Mouse (Mus musculus) hindbrain, embryonic 10.5 days (tissue): ENCODE measurements at regions not wholly inside any gene's neighbourhood (a gene's known extent, or its start where the extent isn't known, plus 50 kb on each side); places are given as distances from the start of the nearest gene placed in this dataset.
A peak's percentile ranks its signal among the peaks of the same experiment; 100 is the strongest.

ENCODE experiments used
- DNase-seq: peaks from one replicate; pipeline ENCODE4 v3.0.0-alpha.2; 2017; ENCODE audit warnings: low spot score
- H3K27ac ChIP-seq: fragments of 300-500 bp; sonication (generic); 2 replicates; pipeline ENCODE4 v1.5.1; 2016; ENCODE audit warnings: mild to moderate bottlenecking, moderate library complexity
- H3K27me3 ChIP-seq: fragments of 300-500 bp; sonication (generic); 2 replicates; pipeline ENCODE4 v1.6.1; 2016; ENCODE audit warnings: mild to moderate bottlenecking; ENCODE audit not compliant: poor library complexity, insufficient read depth, severe bottlenecking
- H3K36me3 ChIP-seq: fragments of 300-500 bp; sonication (generic); 2 replicates; pipeline ENCODE4 v1.6.1; 2016; ENCODE audit warnings: mild to moderate bottlenecking, moderate library complexity
- H3K4me1 ChIP-seq: fragments of 300-500 bp; sonication (generic); replicated peaks from 2 replicates; pipeline ENCODE4 v1.6.1; 2016; ENCODE audit warnings: mild to moderate bottlenecking
- H3K4me3 ChIP-seq: fragments of 300-500 bp; sonication (generic); 2 replicates; pipeline ENCODE4 v1.5.1; 2016; ENCODE audit warnings: mild to moderate bottlenecking, moderate library complexity
- H3K9me3 ChIP-seq: fragments of 300-500 bp; sonication (generic); 2 replicates; pipeline ENCODE4 v1.6.1; 2016; ENCODE audit warnings: mild to moderate bottlenecking, moderate library complexity
- WGBS: fragments of 180-500 bp; shearing (Covaris S2); methylation state at CpG from one replicate; pipeline ENCODE4 v1.1.7; 2016; 5-methylcytosine and 5-hydroxymethylcytosine counted together

DNA sequence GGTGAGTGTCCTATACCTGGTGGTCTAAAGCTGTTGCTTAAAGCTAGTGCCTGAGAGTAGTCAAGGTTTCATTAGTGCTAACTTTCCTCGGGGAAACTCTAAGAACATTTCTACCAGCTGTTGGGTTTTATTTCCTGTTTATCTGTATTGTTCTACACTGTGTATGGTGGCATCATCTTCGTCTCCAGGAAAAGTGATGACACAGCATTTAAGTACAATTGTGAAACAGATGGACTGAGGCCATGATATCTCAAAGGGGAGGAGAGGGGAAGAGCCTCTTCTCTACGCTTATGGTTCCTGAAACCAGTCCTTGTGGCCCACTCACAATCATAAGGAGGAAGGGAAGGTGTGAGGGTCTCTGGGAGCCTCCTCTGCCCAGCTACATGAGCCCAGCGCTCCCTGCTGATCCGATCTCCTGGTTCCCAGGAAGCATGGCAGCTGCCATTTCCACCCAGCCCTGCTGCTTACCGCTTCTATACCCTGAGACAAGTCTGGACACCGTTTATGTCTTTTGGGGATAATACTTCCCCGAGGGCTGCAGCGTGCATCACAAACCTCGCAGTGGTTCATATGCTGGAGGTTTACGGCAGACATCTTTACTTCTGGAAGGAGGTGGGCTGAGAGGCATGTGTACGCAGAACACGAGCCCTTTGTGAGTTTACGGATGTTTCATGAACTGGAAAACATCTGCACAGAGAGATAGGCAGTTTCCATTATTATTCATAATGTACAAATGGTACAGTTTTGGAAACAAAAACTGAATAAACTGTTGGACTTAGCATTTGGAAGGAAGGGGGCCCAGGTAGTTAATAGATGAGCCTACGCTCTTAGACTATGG, 189.6 kb downstream of the Fam43a start:
- no peak for DNase-seq
- Histone ChIP-seq H3K27me3 (no peaks in the 10 kb centered on the region), H3K27ac (peak overlapping the region; percentile 9; the same call in 1 of the 2 replicates), H3K36me3 (no peaks in the 10 kb centered on the region), H3K4me1 (peaks cover 25% of the 10 kb centered on the region), H3K4me3 (no peak overlapping the region), H3K9me3 (no peaks in the 10 kb centered on the region)
- WGBS: 89% methylated on average over 15 of the region's 15 CpGs

DNA sequence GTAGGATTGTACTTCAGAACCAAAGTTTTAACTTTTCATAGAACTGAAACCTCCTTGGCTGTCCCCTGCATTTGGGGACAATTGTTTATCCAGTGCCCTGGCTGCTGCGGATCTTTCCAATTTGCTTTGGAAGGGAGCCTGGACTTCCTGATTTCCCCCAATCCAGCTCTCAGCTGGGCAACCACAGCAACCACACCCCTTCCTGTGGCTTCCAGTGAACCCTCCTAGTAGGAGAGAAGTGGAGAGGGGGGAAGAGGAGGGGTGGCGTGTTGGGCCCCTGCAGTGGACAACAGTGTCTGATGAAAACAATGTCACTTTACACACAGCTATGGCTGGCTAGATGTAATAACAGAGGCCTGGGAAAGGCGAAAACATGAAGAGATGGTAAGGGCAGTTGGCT, 190.5 kb downstream of the Fam43a start:
- no peaks in the 10 kb centered on the region for H3K36me3 ChIP-seq
- DNase-seq: no peak
- H3K4me3 ChIP-seq: no peak overlapping the region
- no peaks in the 10 kb centered on the region for H3K9me3 ChIP-seq
- peak overlapping the region; percentile 75 for H3K27ac ChIP-seq
- no peaks in the 10 kb centered on the region for H3K27me3 ChIP-seq
- peaks cover 25% of the 10 kb centered on the region for H3K4me1 ChIP-seq
- WGBS: 50% methylated on average over 3 of the region's 3 CpGs

DNA sequence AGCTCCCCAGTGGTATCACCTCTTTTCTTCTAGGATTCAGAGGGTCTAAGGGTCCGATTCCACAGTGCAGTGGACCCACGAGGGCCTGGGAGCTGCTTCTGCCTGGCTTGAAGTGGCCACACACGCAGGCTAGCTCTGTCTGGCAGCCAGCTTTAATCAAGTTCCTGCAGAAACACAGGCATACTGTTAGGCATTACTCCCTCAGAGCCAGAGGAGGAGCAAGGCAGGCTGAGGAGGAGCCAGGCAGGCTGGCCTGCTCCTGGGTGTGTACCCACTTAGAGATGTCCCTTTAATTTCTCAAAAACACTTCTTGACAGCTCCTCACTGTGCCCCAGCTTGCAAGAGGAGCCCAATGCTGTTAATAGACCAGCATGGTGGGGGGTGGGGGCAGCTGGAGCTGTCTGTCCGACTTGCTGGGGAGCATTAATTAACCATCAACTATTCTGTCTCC, 191.1 kb downstream of the Fam43a start:
- Histone ChIP-seq H3K4me1 (peaks cover 25% of the 10 kb centered on the region), H3K36me3 (no peaks in the 10 kb centered on the region), H3K27me3 (no peaks in the 10 kb centered on the region), H3K27ac (peak overlapping the region; percentile 75), H3K4me3 (no peak overlapping the region), H3K9me3 (no peaks in the 10 kb centered on the region)
- no peak for DNase-seq
- WGBS: 28% methylated on average over 4 of the region's 4 CpGs

DNA sequence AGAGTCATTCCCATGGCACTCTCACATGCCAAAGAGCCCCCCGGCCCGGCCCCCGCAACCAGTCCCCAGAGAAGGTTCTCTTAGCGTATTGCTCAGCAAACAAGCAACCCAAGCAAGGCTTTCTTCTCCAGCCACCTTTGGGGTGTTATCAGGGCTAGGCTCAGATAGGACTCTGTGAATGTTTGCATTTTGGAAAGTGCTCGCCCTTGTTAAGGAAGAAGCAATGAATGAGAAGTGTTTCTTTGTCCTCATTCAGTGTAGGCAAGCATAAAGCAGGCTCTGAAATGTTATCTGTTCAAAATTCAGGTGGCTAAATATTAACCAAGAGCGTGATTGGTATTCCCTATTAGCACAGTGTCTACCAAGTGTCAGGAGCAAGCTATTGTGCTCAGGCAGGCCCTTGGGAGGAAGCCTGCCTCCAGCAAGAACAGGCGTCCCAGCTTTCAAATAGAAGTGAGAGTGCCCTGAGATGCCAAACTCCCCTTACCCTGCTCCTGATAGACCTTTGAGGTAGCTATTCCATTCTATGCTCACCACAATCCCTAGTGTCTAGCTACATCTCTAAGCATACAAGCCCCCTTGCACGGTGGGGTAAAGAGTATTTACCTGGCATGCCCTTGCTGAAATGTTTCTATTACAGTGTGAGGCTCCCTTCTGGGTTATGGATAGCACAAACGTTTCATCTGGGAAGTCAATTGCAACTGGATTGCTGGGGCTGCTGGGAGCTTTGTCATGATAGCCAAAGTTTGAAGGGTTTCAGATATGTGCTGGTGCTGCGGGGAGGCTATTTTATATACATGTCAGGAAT, 191.7 kb downstream of the Fam43a start:
- Histone ChIP-seq H3K27me3 (no peaks in the 10 kb centered on the region), H3K4me3 (no peak overlapping the region), H3K9me3 (no peaks in the 10 kb centered on the region), H3K27ac (peak overlapping the region; percentile 75), H3K4me1 (peaks cover 25% of the 10 kb centered on the region), H3K36me3 (no peaks in the 10 kb centered on the region)
- no peak for DNase-seq
- WGBS: 79% methylated on average over 10 of the region's 10 CpGs

DNA sequence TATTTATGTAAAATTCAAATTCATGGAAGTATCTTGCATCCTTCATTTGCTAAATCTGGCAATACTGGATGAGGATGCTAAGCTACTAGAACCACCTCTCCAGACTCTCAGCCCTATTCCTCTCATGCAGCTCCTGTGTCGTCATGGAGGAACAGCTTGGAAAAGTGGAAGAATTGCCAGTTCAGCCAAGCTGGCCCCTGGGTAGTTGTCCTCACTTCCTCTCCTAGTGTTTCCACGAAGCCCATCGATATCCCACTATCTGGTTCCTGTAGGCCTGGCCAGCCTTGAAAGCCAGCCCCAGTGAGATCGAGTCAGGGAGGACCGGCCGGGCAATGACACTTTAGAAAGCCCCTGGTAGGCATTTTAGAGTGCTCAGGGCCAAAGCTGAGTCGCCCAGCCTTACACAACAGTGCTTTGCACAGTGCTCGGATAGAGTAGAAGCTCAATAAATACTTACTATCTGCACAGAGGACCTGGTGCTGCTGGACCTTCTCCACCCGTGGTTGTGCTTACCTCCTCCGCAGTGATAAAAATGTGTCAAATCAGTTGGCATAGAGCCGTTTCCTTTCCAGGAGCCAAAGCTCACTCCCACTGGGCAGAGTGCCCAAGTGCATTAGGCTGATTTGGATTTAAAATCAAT, 193.3 kb downstream of the Fam43a start:
- H3K4me1 ChIP-seq: peaks cover 25% of the 10 kb centered on the region
- 86% methylated on average over 11 of the region's 11 CpGs for WGBS
- no peak overlapping the region for H3K27ac ChIP-seq
- H3K4me3 ChIP-seq: no peak overlapping the region
- no peaks in the 10 kb centered on the region for H3K9me3 ChIP-seq
- DNase-seq: no peak
- H3K27me3 ChIP-seq: no peaks in the 10 kb centered on the region
- H3K36me3 ChIP-seq: no peaks in the 10 kb centered on the region

DNA sequence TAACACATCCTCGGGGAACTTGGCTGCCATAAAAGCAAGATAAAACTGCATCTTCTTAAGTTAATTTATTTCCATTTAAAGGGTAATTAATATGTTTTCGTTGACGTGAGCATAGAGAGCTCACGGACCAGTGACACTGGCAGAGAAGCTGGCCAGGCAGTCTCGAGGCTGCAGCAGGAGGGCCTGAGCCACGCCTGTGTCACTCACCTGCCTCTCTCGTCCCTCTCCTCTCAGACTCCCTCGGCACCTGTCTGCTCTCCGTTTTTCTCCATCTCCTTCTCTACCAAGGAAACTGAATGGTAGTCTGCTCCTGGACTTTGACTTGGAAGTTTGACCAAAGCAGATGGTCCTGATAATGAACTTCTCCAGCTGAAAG, 193.8 kb downstream of the Fam43a start:
- 73% methylated on average over 9 of the region's 9 CpGs for WGBS
- Histone ChIP-seq H3K4me1 (peaks cover 25% of the 10 kb centered on the region), H3K27ac (no peak overlapping the region), H3K27me3 (no peaks in the 10 kb centered on the region), H3K36me3 (no peaks in the 10 kb centered on the region), H3K9me3 (no peaks in the 10 kb centered on the region), H3K4me3 (no peak overlapping the region)
- DNase-seq: no peak

DNA sequence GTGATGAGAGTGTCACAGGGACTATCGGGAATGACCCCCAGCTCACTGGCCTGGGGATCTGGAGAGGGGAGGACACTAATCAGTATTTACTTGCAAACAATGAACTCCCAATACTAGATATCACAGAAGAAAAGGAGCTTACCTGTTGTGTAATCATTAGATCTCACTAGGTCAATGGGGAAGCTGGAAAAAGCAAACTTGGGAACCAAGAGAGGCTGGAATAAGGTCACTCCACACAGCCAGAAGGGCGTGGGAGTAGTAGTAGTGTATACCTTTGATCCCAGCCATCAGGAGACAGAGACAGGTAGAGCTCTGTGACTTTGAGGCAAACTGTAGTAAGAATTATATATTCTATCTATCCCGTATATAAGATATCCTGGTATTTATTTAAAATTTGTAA, 194.3 kb downstream of the Fam43a start:
- Histone ChIP-seq H3K9me3 (no peaks in the 10 kb centered on the region), H3K4me1 (peaks cover 25% of the 10 kb centered on the region), H3K27me3 (no peaks in the 10 kb centered on the region), H3K27ac (no peak overlapping the region), H3K36me3 (no peaks in the 10 kb centered on the region), H3K4me3 (no peak overlapping the region)
- 91% methylated on average over 3 of the region's 3 CpGs for WGBS
- DNase-seq: no peak

DNA sequence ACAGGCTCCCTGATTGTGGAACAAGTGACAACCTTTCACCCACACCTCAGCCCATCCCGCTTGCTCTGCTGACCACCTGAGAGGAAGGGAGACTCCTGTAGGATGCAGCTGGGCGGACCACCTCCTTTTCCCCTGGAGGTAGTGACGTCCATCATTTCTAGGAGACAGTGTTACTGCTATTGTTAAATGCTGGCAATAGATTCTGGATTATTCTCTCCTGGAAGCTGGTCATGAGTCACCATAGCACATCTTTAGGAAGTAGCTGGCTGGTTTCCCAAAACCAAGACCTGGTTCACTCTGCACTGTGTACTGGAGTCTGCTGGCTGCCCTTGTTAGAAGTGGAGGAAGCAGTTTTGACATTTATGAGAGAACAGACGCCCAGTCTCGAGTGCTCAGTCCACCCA, 196.0 kb downstream of the Fam43a start:
- Histone ChIP-seq H3K4me3 (no peak overlapping the region), H3K27me3 (no peaks in the 10 kb centered on the region), H3K27ac (no peak overlapping the region), H3K9me3 (no peaks in the 10 kb centered on the region), H3K4me1 (peaks cover 11% of the 10 kb centered on the region), H3K36me3 (no peaks in the 10 kb centered on the region)
- WGBS: 90% methylated on average over 5 of the region's 5 CpGs
- DNase-seq: no peak

DNA sequence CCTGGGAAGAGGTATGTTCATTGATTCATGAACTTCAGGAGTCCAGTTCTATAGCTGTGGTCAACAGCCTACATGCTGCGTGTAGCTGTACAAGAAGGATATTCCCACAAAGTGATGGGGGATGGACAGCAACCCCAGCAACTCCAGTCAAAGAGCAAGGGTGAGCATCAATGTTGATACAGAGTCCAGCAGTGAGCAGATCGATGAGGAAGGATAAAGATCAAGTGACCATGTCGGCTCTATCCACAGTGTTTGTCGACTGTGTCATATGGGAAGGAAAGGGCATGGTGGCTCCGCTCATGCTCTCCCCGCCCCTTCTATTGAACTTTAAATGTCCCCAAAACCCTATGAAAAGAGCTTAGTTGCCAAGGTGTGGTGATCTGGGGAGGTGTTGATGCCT, 196.6 kb downstream of the Fam43a start:
- Histone ChIP-seq H3K4me1 (peaks cover 5% of the 10 kb centered on the region), H3K27me3 (no peaks in the 10 kb centered on the region), H3K9me3 (no peaks in the 10 kb centered on the region), H3K27ac (no peak overlapping the region), H3K36me3 (no peaks in the 10 kb centered on the region), H3K4me3 (no peak overlapping the region)
- 95% methylated on average over 6 of the region's 6 CpGs for WGBS
- DNase-seq: no peak

DNA sequence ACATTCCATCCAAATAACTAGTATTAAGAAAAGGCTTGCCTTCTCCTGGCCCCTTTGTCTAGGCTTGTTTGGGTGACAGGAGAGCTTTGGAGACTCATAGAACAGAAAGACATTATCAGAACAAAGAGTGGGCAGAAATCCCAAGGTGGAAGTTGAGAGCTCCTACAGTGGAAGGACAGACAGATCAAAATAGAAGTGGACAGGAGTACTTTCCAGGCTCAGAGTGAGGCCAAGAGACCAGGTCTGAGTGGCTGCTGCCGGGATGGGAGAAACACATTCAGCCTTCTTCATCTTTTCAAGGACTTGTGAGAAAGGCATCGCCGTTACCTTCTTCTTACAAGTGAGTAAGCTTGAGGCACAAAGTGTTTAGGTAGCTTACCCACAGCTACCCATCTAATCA, 197.5 kb downstream of the Fam43a start:
- Histone ChIP-seq H3K36me3 (no peaks in the 10 kb centered on the region), H3K4me1 (no peaks in the 10 kb centered on the region), H3K9me3 (no peaks in the 10 kb centered on the region), H3K27me3 (no peaks in the 10 kb centered on the region), H3K4me3 (no peak overlapping the region), H3K27ac (no peak overlapping the region)
- DNase-seq: no peak
- WGBS: 94% methylated on average over 3 of the region's 3 CpGs

DNA sequence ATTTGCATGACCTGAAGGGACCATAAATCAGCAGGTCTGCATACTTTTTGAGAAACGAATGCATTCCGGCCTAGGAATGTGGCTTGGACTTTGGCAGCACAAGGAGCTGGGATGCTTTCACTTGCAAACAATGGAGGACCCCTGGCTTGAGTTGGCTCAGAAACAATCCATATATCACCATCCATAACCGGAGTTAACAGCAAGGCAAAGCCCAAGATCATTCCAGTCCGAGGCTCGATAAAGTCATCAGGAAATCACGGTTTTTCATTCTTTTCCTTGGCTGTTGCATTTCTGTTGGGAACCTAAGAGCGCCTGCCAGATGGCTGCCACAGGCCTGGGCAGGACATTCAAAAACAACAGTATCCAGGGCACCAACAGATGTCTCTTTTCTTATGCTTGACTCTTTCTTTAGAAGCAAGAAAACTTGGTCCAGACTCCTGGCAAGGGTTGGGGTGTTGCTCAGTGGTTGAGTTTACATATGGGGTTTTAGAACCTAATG, 198.5 kb downstream of the Fam43a start:
- Histone ChIP-seq H3K4me3 (no peak overlapping the region), H3K36me3 (no peaks in the 10 kb centered on the region), H3K27me3 (no peaks in the 10 kb centered on the region), H3K4me1 (no peaks in the 10 kb centered on the region), H3K27ac (no peak overlapping the region), H3K9me3 (no peaks in the 10 kb centered on the region)
- 76% methylated on average over 7 of the region's 7 CpGs for WGBS
- DNase-seq: no peak

DNA sequence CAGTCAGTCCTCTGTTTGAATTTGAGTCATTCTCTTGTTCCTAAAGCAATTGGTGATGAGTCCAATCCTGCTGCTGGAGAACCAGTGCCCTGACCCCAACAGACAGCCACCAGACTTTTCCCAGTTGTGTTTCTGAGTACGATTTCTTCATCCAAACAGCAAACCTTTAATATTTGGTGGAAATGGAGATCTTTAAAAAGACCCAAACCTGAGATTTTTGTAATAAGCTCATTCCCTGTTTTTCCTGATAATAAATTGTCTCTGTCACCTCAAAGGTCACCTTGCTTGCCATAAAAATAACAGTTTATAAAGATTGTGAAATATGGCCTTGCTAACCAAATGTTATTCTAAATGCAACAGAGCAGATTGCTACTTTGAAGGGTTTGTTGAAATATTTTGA, 199.0 kb downstream of the Fam43a start:
- H3K27ac ChIP-seq: no peak overlapping the region
- WGBS: 88% methylated on average over 1 of the region's 1 CpGs
- H3K9me3 ChIP-seq: no peaks in the 10 kb centered on the region
- H3K27me3 ChIP-seq: no peaks in the 10 kb centered on the region
- DNase-seq: no peak
- H3K4me3 ChIP-seq: no peak overlapping the region
- H3K4me1 ChIP-seq: no peaks in the 10 kb centered on the region
- no peaks in the 10 kb centered on the region for H3K36me3 ChIP-seq
